Mouse (Mus musculus) forebrain, embryonic 16.5 days (tissue): Measurements from ENCODE around the gene Zfp981. TPM values are rescaled to one million over a fixed set of nuclear protein-coding genes. Genes with fewer than 3 reads are reported as not detected.
A peak's percentile ranks its signal among the peaks of the same experiment; 100 is the strongest.
"Not testable (repeated sequence)": the region's sequence is repeated elsewhere in the genome, so short reads cannot be mapped to it uniquely, and the experiment has no call there.

ENCODE experiments used
- ATAC-seq: fragments of 200-750 bp; cut with Nextera tagmentation; 2 replicates; pipeline ENCODE4 v1.8.0; 2017; ENCODE audit warnings: mild to moderate bottlenecking, moderate library complexity
- H3K27ac ChIP-seq: fragments of 300-500 bp; sonication (generic); 2 replicates; pipeline ENCODE4 v1.5.1; 2014; ENCODE audit warnings: low read length, control low read depth
- H3K27me3 ChIP-seq: fragments of 300-500 bp; sonication (generic); replicated peaks from 2 replicates; pipeline ENCODE4 v1.6.1; 2014; ENCODE audit warnings: low read length; ENCODE audit not compliant: control insufficient read depth, insufficient read depth
- H3K36me3 ChIP-seq: fragments of 300-500 bp; sonication (generic); 2 replicates; pipeline ENCODE4 v1.6.1; 2014; ENCODE audit not compliant: control insufficient read depth, insufficient read depth
- H3K4me1 ChIP-seq: fragments of 300-500 bp; sonication (generic); replicated peaks from 2 replicates; pipeline ENCODE4 v1.6.1; 2014; ENCODE audit warnings: low read length; ENCODE audit not compliant: control insufficient read depth, insufficient read depth
- H3K4me2 ChIP-seq: fragments of 300-500 bp; sonication (generic); 2 replicates; pipeline ENCODE4 v1.6.1; 2014; ENCODE audit warnings: mild to moderate bottlenecking, low read length, control low read depth
- H3K4me3 ChIP-seq: fragments of 300-500 bp; sonication (generic); replicated peaks from 2 replicates; pipeline ENCODE4 v1.5.1; 2014; ENCODE audit warnings: mild to moderate bottlenecking, low read length, control low read depth
- H3K9ac ChIP-seq: fragments of 300-500 bp; sonication (generic); replicated peaks from 2 replicates; pipeline ENCODE4 v1.6.1; 2014; ENCODE audit warnings: low read depth, low read length, control low read depth
- H3K9me3 ChIP-seq: fragments of 300-500 bp; sonication (generic); 2 replicates; pipeline ENCODE4 v1.6.1; 2016; ENCODE audit warnings: low read length; ENCODE audit not compliant: control insufficient read depth
- WGBS: fragments of 180-500 bp; shearing (Covaris S2); extraction: QIAGEN DNeasy Blood & Tissue Kit; methylation state at CpG from one replicate; pipeline ENCODE4 v1.1.7; 2014; 5-methylcytosine and 5-hydroxymethylcytosine counted together
- polyA plus RNA-seq: library from polyadenylated mRNA; unstranded; fragments of >200 nt; fragmentation: Nextera tagmentation; extraction: Ambion mirVana; gene quantifications from 2 replicates; pipeline ENCODE4 v1.2.1, GENCODE M21; 2015

The Zfp981 gene
- polyA plus RNA-seq, 1 experiment from 2014 or later, result 0.14 TPM

DNA sequence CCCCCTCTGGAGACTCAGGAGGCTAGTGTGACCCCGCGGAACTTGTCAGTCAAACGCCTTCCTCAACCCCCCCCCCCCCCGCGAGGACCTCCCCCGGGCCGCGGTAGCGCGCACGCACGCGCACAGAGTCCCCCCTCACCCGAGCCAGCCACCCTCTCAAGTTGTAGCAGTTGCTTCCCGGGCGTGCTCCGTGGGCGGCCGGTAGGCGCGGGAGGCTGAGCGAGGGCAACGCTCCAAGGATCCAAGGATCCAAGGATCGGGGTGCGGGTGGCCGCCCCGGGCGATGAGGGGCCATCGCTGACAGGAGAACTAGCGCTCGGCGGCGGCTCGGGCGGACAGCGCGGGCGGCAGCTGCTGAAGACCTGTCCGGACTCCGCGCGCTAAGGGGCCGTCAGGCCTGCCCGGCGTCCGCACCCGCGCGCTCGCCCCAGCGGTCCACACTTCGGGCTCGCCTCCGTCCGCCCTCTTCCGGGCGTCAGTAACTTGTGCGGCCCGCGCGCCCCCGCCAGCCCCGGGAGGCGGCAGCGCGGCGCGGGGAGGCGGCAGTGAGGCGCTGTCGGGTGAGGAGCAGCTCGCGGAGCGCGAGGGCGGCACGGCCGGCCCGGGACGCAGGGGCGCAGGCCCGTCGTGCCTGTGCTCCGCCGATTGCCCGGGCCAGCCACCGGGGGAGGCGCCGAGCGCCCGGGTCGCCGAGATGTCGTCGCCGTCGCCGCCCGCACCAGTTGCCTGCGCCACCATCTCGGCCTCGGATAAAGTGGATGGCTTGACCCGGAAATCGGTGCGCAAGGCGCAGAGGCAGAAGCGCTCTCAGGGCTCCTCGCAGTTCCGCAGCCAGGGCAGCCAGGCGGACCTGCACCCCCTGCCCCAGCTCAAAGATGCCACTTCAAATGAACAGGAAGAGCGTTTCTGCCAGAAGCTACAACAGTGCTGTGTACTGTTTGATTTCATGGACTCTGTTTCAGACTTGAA is 78.4 kb downstream of the Zfp981 start:
- not testable (repeated sequence) for H3K36me3 ChIP-seq, H3K4me3 ChIP-seq, H3K27ac ChIP-seq, H3K4me2 ChIP-seq, H3K9ac ChIP-seq, H3K9me3 ChIP-seq, H3K4me1 ChIP-seq, H3K27me3 ChIP-seq
- 0 out of 2 replicates have a peak, but pooled peaks have one; percentile 33 for ATAC-seq
- 0% methylated on average over 6 of the region's 111 CpGs for WGBS

Other genes starting within 250 kb of the Zfp981 start
- gene Zfp992, start 53.0 kb upstream of the Zfp981 start, polyA plus RNA-seq, result 1.7 and 1.8 TPM in 2 replicates
- 2.8 and 3.1 TPM in 2 replicates for gene Zfp993, start 108.9 kb downstream of the Zfp981 start, polyA plus RNA-seq